Mouse (Mus musculus) Patski (cell line): ENCODE results near the gene Dhcr24. TPM values are rescaled to one million over a fixed set of nuclear protein-coding genes. Genes with fewer than 3 reads are reported as not detected.

Experiments
- ATAC-seq: fragments of 100-300 bp; one replicate; pipeline ENCODE4 v1.8.0; 2021
- CTCF ChIA-PET: fragments of 350-600 bp; sonication (Branson Sonifier 250); formaldehyde crosslinking; loops from one replicate; lab custom pipeline; 2022; ENCODE audit warnings: inconsistent platforms; lab: Charles Lee
- POLR2A ChIA-PET: fragments of 350-600 bp; sonication (Branson Sonifier 250); formaldehyde crosslinking; loops from one replicate; lab custom pipeline; 2022; ENCODE audit warnings: antibody characterized with exemption, inconsistent platforms; lab: Charles Lee
- DNase-seq: peaks from one replicate; pipeline ENCODE4 v3.0.0-alpha.2; 2011; ENCODE audit warnings: low read depth, low spot score
- H3K27me3 ChIP-seq: fragments of 371-371 bp; one replicate; pipeline ENCODE4 v1.5.1; 2021
- CTCF ChIP-seq: fragments of 100-300 bp; IDR thresholded peaks from one replicate; pipeline ENCODE4 v1.5.1; 2021
- in situ Hi-C: fragments of 300-500 bp; cut with MboI; formaldehyde crosslinking; loops from 3 replicates; pipeline ENCODE4 v1.11.1; 2018; ENCODE audit warnings: low pct_unique_long_range_greater_than_20kb, mixed read lengths
- polyA plus RNA-seq: library from polyadenylated mRNA; unstranded; gene quantifications from one replicate; pipeline ENCODE4 v1.2.3, GENCODE M21; 2021

Gene Dhcr24
- polyA plus RNA-seq, 1 experiment from 2014 or later: 17.7 TPM

DNA sequence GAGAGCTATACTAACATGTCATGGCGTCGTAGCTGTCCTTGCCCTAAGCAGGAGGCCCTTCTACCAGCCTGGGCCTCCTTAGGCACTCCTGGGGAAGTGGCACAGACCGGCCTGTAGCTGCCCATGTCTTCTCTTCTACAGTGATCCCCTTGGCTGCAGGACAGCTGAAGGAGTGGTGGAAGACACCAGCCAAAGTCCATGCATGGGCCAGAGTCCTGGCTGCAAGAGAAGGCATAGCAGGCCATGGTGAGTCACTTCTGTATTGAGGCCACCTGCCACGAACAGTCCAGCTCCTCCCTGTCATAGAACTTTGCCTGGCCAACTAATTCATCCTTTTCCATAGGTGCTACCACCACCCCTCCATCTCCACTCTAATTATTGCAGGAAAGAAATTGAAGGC is 58.1 kb downstream of the Dhcr24 start:
- in situ Hi-C loops: loop anchor here (10.0 kb wide), 1 partner anchor 86 kb away; no protein-coding TSS in a partner anchor
- CTCF ChIA-PET: interaction anchor here (0.9 to 1.1 kb wide), 2 partner anchors 12 to 178 kb away, joined by 3 read pairs; no protein-coding TSS in a partner anchor
- ATAC-seq: no peak
- POLR2A ChIA-PET: no interaction called here
- H3K27me3 ChIP-seq: no peaks in the 10 kb centered on the region
- TF ChIP-seq CTCF: no peak
- DNase-seq: no peak

DNA sequence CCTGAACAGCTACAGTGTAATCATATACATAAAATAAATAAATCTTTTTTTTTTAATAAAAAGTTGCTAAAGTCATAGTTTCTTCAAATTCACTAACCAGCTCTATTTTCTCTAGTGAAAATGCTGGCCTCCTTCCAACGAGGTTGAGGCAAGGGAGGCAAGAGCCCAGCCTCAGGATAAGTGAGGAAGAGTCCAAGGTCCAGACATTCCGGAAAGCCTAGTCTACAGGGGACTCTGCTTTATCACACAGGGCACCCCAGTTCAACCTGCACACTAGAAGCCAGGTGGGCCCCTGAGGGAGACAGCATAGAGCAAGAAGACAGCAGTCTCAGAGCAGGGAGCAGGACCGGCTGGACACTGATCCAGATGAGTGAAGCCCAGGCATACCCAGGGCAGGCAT is 60.6 kb downstream of the Dhcr24 start:
- no peak for DNase-seq
- CTCF ChIA-PET: no interaction called here
- POLR2A ChIA-PET: no interaction called here
- in situ Hi-C loops: no loop called here
- no peak for TF ChIP-seq CTCF
- no peaks in the 10 kb centered on the region for H3K27me3 ChIP-seq
- no peak for ATAC-seq

DNA sequence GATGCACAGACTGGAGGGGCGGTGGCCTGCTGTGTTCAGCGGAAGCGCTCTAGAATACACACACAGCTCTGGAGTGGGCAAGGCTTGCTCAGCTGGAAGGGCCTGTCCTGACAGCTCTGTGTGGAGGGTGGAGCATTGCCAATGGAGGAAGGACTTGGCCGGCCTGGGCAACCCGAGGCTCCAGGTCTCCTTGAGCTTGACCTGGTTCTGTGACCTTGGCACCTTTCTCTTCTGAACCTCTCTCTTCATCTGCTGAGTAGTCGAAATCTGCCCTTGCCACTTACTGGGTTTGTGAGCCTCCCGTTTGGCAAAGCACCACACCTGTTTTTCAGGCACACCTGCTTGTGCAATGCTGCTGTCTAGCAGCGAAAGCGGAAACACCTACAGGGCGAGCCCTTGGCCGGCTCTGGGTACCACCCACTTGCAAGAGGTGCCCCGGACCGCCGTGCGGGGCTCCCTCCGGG is 61.2 kb downstream of the Dhcr24 start, which contains the start of gene Ttc22:
TSS of gene Ttc22 (plus strand) at position 403 of the 464 bp plus-strand sequence.
- no peaks in the 10 kb centered on the region for H3K27me3 ChIP-seq
- no peak for TF ChIP-seq CTCF
- ChIA-PET CTCF (interaction anchor here (2.0 kb wide), 1 partner anchor 8 kb away, joined by 6 read pairs; no protein-coding TSS in a partner anchor), POLR2A (no interaction called here)
- in situ Hi-C loops: no loop called here
- ATAC-seq (no peak), DNase-seq (no peak)

DNA sequence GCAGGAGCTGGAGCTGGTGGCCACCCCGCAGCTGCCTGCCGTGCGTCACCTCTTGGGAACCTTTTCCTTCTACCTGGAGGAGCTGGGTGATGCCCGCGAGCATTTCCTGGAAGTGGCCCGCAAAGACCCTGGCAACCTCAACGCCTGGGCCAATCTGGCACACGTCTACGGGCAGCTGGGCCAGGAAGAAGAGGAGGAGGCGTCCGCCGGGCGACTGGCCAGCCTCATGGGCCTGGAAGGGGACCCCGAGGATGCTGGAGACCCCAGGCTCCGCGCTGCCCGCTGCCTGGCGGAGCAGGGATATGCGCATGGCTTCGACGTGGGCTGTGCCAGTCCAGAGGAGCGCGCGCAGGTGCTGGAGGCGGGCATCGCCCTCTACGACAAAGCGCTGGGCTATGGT is 61.9 kb downstream of the Dhcr24 start:
- no peak for TF ChIP-seq CTCF
- no peak for ATAC-seq
- POLR2A ChIA-PET: interaction anchor here (0.6 kb wide), 1 partner anchor 23 kb away, joined by 3 read pairs; no protein-coding TSS in a partner anchor
- DNase-seq: no peak
- in situ Hi-C loops: no loop called here
- no peaks in the 10 kb centered on the region for H3K27me3 ChIP-seq
- CTCF ChIA-PET: interaction anchor here (1.0 to 2.0 kb wide), 2 partner anchors 8 to 84 kb away, joined by 3 to 6 read pairs; no protein-coding TSS in a partner anchor

DNA sequence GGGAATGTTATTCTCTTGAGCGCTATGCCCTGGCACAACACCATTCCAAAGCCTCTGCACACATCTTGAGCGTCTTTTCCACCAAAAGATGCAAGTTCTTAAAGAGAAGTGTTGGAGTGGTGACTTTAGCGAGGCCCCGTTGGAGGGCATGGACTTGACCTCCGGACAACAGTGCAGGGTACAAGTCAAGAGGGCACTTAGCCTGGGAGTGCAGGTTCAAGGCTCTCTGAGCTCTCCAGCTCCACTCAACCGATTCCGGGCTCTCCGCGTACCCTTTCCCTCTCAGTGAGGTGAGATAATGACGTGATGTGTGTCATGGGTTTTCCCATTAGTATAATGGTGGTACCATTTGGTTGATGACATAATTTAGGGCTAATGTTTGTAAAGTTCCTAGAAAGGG is 63.4 kb downstream of the Dhcr24 start:
- H3K27me3 ChIP-seq: no peaks in the 10 kb centered on the region
- ATAC-seq: no peak
- ChIA-PET POLR2A (no interaction called here), CTCF (interaction anchor here (2.1 kb wide), 1 partner anchor 10 kb away, joined by 9 read pairs; no protein-coding TSS in a partner anchor)
- no peak for DNase-seq
- no peak for TF ChIP-seq CTCF
- in situ Hi-C loops: no loop called here

DNA sequence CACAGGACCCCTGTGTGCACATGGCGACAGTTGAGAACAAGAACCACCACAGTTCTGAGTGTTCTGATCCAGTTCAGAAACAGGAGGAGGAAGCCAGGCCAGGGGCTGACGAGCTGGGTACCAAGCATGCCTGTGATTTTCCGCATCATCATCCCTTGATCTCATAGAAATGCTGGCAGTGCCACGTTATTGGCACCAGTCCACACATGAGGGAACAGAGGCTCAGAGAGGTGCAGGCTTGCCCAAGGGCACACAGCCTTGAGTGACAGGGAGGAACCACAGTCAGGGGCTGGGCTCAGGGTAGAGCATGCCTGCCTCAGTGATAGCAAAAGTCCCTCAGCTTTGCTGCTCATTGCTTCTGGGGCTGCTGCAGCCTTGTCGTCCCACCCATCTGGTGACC is 67.0 kb downstream of the Dhcr24 start:
- in situ Hi-C loops: no loop called here
- no peak for TF ChIP-seq CTCF
- ATAC-seq (no peak), DNase-seq (no peak)
- no peaks in the 10 kb centered on the region for H3K27me3 ChIP-seq
- ChIA-PET POLR2A (no interaction called here), CTCF (interaction anchor here (1.5 kb wide), 1 partner anchor 14 kb away, joined by 4 read pairs; no protein-coding TSS in a partner anchor)

DNA sequence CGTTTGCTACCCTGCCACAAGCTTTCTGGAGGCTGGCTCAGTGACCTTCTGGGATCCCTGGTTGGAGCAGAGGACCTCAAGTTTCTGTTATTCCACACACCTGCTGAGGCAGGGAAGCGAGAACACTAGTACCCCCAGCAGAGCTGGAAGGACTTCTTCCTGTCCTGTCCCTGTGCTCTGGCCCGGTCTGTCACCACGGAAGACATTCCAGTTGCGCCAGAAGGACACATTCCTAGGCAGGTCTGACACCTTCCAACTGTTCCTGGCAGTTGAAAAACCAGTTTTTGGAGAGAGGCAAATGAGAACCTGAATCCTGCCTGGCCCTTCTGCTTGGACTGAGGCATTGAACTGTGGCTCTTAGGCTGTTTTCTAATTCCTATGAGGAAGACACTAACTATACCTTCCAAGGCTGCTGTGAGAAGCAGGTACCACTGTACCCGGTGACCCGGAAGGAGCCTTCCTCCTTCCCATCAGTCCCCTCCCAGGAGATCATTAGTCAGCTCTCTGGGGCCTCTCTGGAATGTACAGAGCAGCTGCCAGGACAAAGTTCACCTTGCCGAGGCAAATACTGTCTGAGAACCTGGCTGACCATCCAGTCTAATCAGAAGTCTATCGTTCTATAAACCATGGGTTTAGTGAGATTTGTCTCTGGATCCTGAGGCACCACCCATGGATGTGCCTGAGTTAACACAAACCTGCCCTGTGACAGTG is 68.0 kb downstream of the Dhcr24 start:
- TF ChIP-seq CTCF: no peak
- H3K27me3 ChIP-seq: no peaks in the 10 kb centered on the region
- DNase-seq (no peak), ATAC-seq (no peak)
- CTCF ChIA-PET: interaction anchor here (1.4 to 5.4 kb wide), 3 partner anchors 15 to 57 kb away, joined by 3 to 44 read pairs (median 13); partner anchors contain the start of gene Pars2
- in situ Hi-C loops: no loop called here
- POLR2A ChIA-PET: no interaction called here

DNA sequence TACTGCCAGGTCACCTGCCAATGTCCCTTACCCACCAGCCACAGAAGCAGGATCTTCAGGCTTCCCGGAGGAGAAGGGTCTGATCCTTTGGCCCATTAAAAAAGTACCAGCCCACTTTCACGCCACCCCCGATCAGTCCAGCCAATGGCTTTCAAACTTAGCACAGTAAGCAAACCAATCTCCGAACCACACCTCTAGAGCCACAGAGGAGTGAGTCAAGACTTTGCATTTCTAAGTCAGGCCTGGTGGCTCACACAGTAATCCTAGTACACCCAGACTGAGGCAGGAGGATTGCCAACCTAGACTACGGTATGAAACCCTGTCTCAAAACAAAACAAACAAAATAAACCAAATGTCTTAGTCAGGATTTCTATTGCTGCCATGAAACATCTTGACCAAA is 68.5 kb downstream of the Dhcr24 start:
- H3K27me3 ChIP-seq: no peaks in the 10 kb centered on the region
- DNase-seq (no peak), ATAC-seq (no peak)
- in situ Hi-C loops: no loop called here
- TF ChIP-seq CTCF: no peak
- CTCF ChIA-PET: interaction anchor here (0.6 to 5.4 kb wide), 5 partner anchors 15 to 57 kb away, joined by 3 to 44 read pairs (median 5); partner anchors contain the start of genes Pars2 and Ttc4
- POLR2A ChIA-PET: no interaction called here

DNA sequence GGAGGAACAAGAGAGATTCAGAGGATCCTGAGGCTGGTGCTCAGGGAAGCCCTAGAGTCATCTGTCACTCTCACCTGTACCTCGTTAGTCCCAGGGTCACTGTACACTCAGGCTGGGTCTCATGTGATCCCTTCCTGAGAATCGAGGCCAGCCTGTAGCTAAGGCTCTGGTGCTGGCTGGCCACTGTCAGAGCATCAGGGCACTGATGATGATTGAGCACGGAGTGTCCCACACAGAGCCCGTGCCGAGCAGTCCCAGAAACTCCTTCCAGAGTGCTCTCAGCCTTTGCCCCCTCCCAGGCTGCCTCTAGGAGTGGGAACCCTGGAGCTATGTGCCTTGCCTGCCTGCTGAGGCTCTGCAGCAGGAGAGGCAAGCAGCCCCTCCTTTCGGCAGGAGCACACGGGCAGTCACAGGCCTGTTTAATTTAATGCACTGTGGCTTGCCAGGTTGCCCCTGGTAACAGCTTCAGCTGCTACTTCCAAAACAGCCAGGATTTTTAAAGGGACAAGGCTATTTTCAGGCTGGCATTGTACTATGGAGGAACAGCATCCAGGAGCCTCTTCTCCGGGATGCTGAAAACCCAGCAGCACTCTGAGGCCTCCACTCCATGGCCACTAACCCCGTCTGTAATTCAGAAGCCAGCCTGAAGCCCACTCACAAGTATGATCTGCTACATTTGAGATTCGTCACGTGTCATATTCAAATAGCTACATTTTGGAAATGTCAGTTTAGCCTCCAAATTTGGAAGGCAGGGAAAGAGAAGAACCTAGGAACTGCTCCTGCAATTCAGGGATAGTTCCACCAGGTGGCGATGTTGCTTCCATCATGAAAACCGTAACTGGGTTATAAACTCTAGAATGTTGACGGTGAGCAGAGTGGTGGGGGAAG is 69.7 kb downstream of the Dhcr24 start:
- TF ChIP-seq CTCF: no peak
- DNase-seq (no peak), ATAC-seq (no peak)
- no peaks in the 10 kb centered on the region for H3K27me3 ChIP-seq
- POLR2A ChIA-PET: no interaction called here
- CTCF ChIA-PET: interaction anchor here (0.6 to 5.4 kb wide), 13 partner anchors 12 to 78 kb away, joined by 3 to 44 read pairs (median 4); partner anchors contain the start of genes Pars2 and Ttc4
- in situ Hi-C loops: loop anchor here (5.0 to 10.0 kb wide), 2 partner anchors 77 to 534 kb away; no protein-coding TSS in a partner anchor

DNA sequence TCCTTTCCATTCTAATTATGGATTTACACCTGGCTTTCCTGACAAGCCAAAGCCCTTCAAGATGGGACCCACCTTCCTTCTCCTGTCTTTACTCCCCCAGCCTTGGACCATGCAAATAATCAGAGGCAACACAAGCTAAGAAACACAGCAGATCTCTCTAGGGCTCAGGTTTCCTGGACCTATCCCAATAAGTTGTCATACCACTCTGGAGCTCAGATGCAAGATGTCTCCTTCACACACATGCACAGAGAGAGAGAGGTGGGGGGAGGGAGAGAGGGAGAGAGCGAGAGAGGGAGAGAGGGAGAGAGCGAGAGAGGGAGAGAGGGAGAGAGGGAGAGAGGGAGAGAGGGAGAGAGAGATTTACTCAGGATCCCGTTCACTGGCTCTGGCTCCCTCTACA is 71.5 kb downstream of the Dhcr24 start:
- ATAC-seq (no peak), DNase-seq (no peak)
- CTCF ChIA-PET: interaction anchor here (0.9 to 5.4 kb wide), 4 partner anchors 12 to 77 kb away, joined by 3 to 44 read pairs (median 4); partner anchors contain the start of gene Pars2
- in situ Hi-C loops: loop anchor here (5.0 to 10.0 kb wide), 2 partner anchors 75 to 532 kb away; no protein-coding TSS in a partner anchor
- no peaks in the 10 kb centered on the region for H3K27me3 ChIP-seq
- POLR2A ChIA-PET: no interaction called here
- TF ChIP-seq CTCF: no peak
